Mouse (Mus musculus) liver (tissue): ENCODE measurements around the gene Vmo1.

Experiments
- DNase-seq: peaks from one replicate; pipeline ENCODE4 v3.0.0-alpha.2; 2020; ENCODE audit warnings: mixed read lengths

The Vmo1 gene

DNA sequence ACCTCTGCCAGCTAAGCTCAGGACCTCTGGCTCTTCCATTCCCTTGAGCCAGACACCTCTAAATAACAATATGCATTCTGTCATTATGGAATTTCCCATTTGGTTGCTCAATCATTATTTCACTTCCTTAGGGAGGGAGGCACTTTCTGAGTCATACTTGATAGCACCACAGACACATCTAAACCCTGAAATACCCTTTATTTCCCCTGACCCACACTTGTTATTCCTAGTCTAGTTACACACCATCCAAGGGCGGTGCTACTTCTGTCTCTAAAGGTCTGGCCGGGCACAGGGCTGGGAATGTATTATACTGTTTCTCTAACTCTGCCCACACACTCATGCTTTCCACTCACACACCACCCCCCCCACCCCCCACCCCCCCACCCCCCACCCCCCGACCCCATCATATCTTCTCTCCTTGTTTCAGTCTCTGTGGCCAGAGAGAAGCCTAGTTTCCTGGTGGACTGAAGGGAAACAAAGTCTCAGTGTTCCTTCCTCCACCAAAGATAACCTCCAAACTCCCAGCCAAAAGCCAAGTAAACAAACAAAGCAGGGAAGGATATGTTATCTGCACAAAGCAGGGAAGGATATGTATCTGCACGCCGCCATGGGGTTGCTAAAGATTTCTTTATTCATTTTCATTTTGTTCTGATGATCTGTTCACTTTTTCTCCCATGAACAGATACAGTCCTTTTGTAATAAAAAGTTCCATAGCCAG is 46.4 kb downstream of the Vmo1 start:
- DNase-seq: no peak

DNA sequence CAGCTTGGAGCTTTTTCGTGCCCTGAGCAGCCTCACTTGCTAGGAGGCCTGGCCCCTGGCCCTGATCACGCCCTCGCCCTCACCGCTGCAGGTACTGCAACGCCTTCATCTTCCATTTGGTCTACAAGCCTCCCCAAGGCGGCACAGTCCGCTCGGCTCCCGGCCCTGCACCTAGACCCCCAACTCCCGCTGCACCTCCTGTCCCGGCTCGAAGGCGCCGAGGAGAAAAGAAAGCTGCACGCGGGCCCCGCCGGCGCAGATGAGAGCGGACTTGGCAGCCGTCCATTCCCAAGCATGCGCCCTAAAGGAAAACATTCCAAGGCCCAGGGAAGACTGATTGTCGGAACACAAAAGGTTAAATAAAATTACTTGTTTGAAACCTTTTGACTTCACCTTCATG is 48.6 kb downstream of the Vmo1 start:
- peak; percentile 15 for DNase-seq

DNA sequence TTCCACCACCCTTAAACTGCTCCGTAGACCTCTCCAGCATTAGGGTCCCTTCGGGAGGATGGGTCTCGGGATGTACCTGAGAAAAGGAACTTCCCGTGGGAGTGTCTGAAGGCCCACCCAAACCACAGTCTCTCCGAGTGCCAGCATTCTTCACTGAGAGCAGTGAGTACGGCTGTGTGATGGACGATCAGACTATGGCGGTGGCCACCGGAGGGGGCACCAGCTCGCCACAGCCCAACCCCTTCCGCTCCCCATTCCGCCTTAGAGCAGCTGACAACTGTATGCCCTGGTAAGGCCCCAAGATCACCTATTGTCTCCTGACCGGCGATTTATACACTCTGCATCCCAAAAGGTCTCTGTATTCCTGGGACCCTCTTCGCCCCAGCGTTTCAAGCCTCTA is 49.2 kb downstream of the Vmo1 start:
- no peak for DNase-seq

DNA sequence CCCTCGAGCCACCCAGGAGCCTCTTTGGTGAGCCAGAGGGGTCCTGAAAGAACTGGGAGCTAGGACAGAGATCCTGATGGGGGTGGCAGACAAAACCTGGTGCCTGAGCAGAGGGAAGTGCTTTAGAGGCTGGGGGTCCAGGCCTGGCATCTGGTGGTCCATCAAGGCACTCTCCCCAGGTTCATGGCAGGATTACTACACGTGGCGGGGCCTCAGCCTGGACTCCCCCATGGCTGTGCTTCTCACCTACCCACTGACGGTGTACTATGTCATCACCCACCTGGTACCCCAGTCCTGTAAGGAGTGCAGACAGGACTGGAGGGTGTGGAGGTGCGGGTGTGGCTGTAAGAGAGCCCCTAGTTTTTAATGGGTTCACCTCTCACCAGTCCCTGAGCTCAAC is 50.4 kb downstream of the Vmo1 start:
- no peak for DNase-seq
